Mouse (Mus musculus) liver, embryonic 12.5 days (tissue): Measurements from ENCODE around the gene Pcif1. TPM values are rescaled to one million over a fixed set of nuclear protein-coding genes. Genes with fewer than 3 reads are reported as not detected.

ENCODE experiments used
- ATAC-seq: fragments of 200-750 bp; cut with Nextera tagmentation; 2 replicates; pipeline ENCODE4 v1.8.0; 2017; ENCODE audit warnings: moderate number of reproducible peaks, mild to moderate bottlenecking, moderate library complexity
- H3K27ac ChIP-seq: fragments of 300-500 bp; sonication (generic); 2 replicates; pipeline ENCODE4 v1.5.1; 2016; ENCODE audit warnings: mild to moderate bottlenecking
- H3K27me3 ChIP-seq: fragments of 300-500 bp; sonication (generic); replicated peaks from 2 replicates; pipeline ENCODE4 v1.6.1; 2016; ENCODE audit warnings: mild to moderate bottlenecking, moderate library complexity
- H3K36me3 ChIP-seq: fragments of 300-500 bp; sonication (generic); 2 replicates; pipeline ENCODE4 v1.6.1; 2016; ENCODE audit warnings: mild to moderate bottlenecking, moderate library complexity
- H3K4me1 ChIP-seq: fragments of 300-500 bp; sonication (generic); 2 replicates; pipeline ENCODE4 v1.6.1; 2016
- H3K4me2 ChIP-seq: fragments of 300-500 bp; sonication (generic); 2 replicates; pipeline ENCODE4 v1.6.1; 2016; ENCODE audit warnings: mild to moderate bottlenecking, moderate library complexity
- H3K4me3 ChIP-seq: fragments of 300-500 bp; sonication (generic); 2 replicates; pipeline ENCODE4 v1.5.1; 2016; ENCODE audit warnings: mild to moderate bottlenecking, moderate library complexity
- H3K9ac ChIP-seq: fragments of 300-500 bp; sonication (generic); 2 replicates; pipeline ENCODE4 v1.6.1; 2016; ENCODE audit warnings: mild to moderate bottlenecking, moderate library complexity
- H3K9me3 ChIP-seq: fragments of 300-500 bp; sonication (generic); replicated peaks from 2 replicates; pipeline ENCODE4 v1.6.1; 2016; ENCODE audit warnings: mild to moderate bottlenecking, moderate library complexity
- WGBS: fragments of 180-500 bp; shearing (Covaris S2); methylation state at CpG from one replicate; pipeline ENCODE4 v1.1.7; 2016; ENCODE audit not compliant: insufficient replicate concordance; 5-methylcytosine and 5-hydroxymethylcytosine counted together
- polyA plus RNA-seq: library from polyadenylated mRNA; unstranded; fragments of >200 nt; fragmentation: Nextera tagmentation; extraction: Ambion mirVana; gene quantifications from 2 replicates; pipeline ENCODE4 v1.2.1, GENCODE M21; 2016

The Pcif1 gene
- polyA plus RNA-seq, 1 experiment from 2014 or later, result 48.6 TPM

DNA sequence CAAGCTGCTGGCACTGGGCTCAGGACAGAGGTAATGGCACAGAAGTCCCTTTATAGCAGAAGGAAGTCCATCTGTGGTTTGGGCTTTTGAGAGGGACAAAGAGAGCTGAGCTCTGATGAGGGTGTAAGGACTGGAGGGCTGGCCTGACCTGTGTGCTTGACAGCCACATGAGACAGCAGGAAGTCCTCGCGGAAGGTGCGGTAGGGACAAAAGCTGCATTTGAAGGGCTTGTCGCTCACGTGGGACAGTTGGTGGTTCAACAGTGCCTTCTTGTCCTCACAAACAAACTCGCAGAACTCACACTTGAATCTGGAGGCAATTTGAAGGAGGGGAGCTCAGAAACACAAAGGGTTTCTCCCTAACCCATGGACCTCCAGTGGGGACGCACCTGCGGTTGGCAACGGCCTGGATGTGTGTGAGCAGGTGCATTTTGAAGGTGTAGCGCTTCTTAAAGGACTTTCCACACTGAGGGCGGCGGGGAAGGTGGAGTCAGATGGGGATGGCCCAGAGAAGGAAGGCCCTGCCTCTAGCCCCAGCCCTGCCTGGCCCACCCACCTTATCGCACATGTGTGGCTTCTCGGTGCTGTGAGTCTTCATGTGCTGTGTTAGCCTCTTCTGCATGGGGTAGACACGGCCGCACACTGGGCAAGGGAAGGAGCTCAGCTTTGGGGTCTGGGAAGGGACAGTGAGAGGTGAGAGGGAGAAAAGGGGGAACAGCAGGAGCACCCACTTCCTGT is 20.8 kb downstream of the Pcif1 start:
- Histone ChIP-seq H3K36me3 (peaks cover 100% of the 10 kb centered on the region), H3K9ac (no peak overlapping the region), H3K27ac (no peak overlapping the region), H3K27me3 (no peaks in the 10 kb centered on the region), H3K4me1 (peaks cover 7% of the 10 kb centered on the region), H3K9me3 (no peaks in the 10 kb centered on the region), H3K4me2 (no peak overlapping the region), H3K4me3 (no peak overlapping the region)
- ATAC-seq, result peak; percentile 46; the same call in 1 of the 2 replicates
- WGBS, result 79% methylated on average over 16 of the region's 16 CpGs

DNA sequence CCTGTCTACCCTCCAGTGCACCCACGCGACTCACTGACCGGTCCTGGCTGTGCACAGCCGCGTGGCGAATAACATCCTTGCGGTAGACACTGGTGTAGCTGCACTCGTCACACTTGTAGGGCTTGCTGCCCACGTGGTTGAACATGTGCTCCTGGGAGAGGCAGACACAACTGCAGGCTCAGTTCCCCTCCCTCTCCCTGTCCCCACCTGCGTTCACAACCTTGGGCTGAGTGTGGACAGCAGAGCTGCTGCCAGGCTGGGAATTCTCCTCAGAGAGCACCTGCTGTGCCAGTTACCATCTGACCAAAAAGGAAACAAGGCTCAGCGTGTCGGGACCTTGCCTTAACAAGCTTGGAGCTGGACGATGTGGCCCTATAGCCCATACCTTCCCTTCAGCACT is 22.3 kb downstream of the Pcif1 start:
- no peaks in the 10 kb centered on the region for H3K27me3 ChIP-seq
- peaks cover 5% of the 10 kb centered on the region for H3K9me3 ChIP-seq
- peaks cover 100% of the 10 kb centered on the region for H3K36me3 ChIP-seq
- H3K27ac ChIP-seq, result no peak overlapping the region
- H3K4me1 ChIP-seq, result peaks cover 12% of the 10 kb centered on the region
- H3K4me3 ChIP-seq, result no peak overlapping the region
- 84% methylated on average over 13 of the region's 13 CpGs for WGBS
- no peak overlapping the region for H3K4me2 ChIP-seq
- 0 out of 2 replicates have a peak, but pooled peaks have one; percentile 2 for ATAC-seq
- no peak overlapping the region for H3K9ac ChIP-seq

DNA sequence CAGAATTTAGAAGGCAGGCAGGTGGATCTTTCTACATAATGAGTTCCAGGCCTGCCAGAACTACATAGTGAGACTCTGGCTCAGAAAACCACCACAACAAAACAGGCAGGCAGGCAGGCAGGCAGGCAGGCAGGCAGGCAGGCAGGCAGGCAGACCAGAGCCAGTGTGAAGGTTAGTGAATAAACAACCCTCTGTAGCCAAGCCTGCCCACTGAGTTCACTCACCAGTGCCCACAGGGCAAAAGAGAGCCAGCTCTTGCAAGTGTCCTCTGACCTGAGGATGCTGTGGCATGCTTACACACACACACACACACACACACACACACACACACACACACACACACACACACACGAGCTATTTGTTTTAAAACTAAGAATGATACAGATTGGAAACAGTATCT is 24.4 kb downstream of the Pcif1 start:
- no peak overlapping the region for H3K4me3 ChIP-seq
- no peak overlapping the region for H3K27ac ChIP-seq
- 64% methylated on average over 1 of the region's 1 CpGs for WGBS
- H3K9me3 ChIP-seq, result peaks cover 9% of the 10 kb centered on the region
- H3K9ac ChIP-seq, result no peak overlapping the region
- ATAC-seq, result no peak
- H3K36me3 ChIP-seq, result peaks cover 100% of the 10 kb centered on the region
- H3K4me2 ChIP-seq, result no peak overlapping the region
- H3K27me3 ChIP-seq, result no peaks in the 10 kb centered on the region
- peaks cover 12% of the 10 kb centered on the region for H3K4me1 ChIP-seq

DNA sequence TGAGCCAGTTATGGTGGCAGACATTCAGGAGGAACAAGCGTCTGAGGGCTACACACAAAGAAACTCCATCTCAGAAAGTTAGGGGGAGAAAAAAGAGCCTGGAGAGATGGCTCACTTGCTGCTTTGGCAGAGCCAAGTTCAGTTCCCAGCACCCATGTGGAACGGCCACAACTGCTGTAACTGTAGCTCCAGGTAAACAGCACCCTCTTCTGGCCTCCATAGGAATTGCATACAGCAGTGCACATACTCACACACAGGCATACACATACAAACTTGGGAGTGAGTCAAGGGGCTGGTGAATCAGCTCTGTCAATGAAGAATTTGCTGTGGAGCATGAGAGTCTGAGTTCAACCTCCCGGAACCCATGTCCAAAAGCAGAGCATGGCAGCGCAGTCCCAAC is 27.0 kb downstream of the Pcif1 start:
- Histone ChIP-seq H3K27ac (no peak overlapping the region), H3K4me2 (no peak overlapping the region), H3K27me3 (no peaks in the 10 kb centered on the region), H3K9me3 (peaks cover 9% of the 10 kb centered on the region), H3K4me3 (no peak overlapping the region), H3K9ac (no peak overlapping the region), H3K36me3 (peaks cover 85% of the 10 kb centered on the region), H3K4me1 (peaks cover 23% of the 10 kb centered on the region)
- no peak for ATAC-seq
- 94% methylated on average over 4 of the region's 4 CpGs for WGBS

DNA sequence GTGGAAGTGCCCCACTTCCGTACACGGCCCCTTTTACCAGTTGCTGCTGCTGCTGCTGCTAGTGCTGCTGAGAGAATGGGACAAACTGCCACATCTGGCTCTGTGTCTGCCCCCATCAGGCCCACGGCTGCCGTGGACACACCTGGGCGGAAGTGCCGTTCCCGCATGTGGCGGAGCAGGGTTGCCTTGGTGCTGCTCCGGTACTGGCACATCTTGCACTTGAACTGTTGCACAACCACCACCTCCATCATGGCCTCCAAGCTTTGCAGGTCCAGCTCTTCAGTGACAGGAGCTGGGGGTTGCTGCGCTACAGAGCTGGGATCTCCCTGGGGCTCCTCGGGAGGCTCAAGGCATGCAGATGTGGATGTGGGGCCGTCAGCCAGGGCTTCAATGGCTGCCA is 28.4 kb downstream of the Pcif1 start:
- no peak for ATAC-seq
- H3K4me2 ChIP-seq, result no peak overlapping the region

DNA sequence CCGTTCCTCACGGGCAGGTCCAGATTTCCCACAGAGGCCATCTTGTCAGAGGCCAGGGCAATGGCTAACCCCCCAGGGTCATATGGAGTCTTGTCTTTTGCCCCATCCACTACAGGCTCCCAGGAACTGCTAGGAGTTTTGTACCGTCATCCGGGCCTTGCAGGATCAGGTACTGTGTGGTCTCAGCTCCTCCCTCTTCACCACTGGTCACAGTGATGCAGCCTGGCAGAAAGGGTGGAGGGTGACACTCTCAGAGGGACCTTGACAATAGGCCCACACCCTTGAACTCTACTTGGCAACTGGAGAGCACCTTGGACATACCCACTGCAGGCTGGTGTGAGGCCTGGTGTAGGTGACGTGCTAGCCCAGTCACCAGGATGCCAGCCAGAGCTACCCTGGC is 28.9 kb downstream of the Pcif1 start:
- Histone ChIP-seq H3K4me1 (peaks cover 33% of the 10 kb centered on the region), H3K27ac (no peak overlapping the region), H3K36me3 (peaks cover 65% of the 10 kb centered on the region), H3K9ac (no peak overlapping the region), H3K27me3 (no peaks in the 10 kb centered on the region), H3K9me3 (peaks cover 9% of the 10 kb centered on the region), H3K4me3 (no peak overlapping the region), H3K4me2 (no peak overlapping the region)
- ATAC-seq, result no peak
- WGBS, result 91% methylated on average over 5 of the region's 5 CpGs

More for the DNA sequence above, 28.4 kb downstream of the Pcif1 start:
- Histone ChIP-seq H3K27ac (no peak overlapping the region), H3K4me1 (peaks cover 29% of the 10 kb centered on the region), H3K9me3 (peaks cover 9% of the 10 kb centered on the region), H3K4me3 (no peak overlapping the region), H3K27me3 (no peaks in the 10 kb centered on the region), H3K36me3 (peaks cover 70% of the 10 kb centered on the region), H3K9ac (no peak overlapping the region)
- WGBS, result 91% methylated on average over 12 of the region's 12 CpGs

DNA sequence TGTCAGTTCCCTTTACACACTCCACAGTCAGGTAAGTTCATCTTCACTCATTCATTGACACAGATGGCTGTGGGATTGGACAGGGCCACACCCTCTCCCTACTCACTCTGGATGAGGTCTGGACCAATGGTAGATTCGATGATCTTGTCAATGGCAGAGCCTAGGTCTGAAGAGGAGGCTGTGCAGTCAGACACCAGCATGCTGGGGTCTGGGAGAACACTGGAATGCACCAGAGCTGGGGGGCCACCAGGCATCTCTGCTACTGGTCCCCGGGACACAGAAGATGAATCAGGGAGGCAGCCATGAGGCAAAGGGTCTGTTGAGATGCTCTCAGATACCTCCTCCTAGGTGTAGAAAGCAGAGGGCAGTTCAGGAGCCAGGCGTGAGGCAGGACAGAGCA is 30.0 kb downstream of the Pcif1 start:
- Histone ChIP-seq H3K4me1 (peaks cover 44% of the 10 kb centered on the region), H3K36me3 (peaks cover 58% of the 10 kb centered on the region), H3K9ac (peak overlapping the region; percentile 89; the same call in 1 of the 2 replicates), H3K4me2 (peak overlapping the region; percentile 89), H3K4me3 (peak overlapping the region; percentile 84; the same call in 1 of the 2 replicates), H3K27ac (peak overlapping the region; percentile 93; the same call in 1 of the 2 replicates), H3K27me3 (no peaks in the 10 kb centered on the region), H3K9me3 (peaks cover 9% of the 10 kb centered on the region)
- WGBS, result 87% methylated on average over 3 of the region's 3 CpGs
- ATAC-seq, result no peak

DNA sequence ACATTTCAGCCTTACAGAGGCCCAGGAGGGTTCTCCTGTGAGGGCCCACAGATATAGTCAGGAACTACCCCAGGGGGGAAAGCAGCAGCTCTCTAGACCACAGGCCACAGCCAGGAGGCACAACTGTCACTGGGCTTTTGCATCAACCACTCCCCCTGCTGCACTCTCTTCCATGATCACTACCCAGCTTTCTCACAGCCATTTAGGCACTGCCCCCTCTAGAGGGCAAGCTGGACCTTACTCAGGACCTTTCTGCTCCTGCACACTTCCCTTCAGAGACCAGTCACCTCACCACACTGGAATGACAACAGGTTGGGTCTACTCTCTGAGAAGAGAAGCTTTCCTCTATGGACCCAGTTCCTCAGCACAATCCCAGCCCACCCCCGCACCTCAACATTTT is 30.4 kb downstream of the Pcif1 start:
- peaks cover 54% of the 10 kb centered on the region for H3K36me3 ChIP-seq
- H3K27me3 ChIP-seq, result no peaks in the 10 kb centered on the region
- H3K4me1 ChIP-seq, result peaks cover 47% of the 10 kb centered on the region
- peak overlapping the region; percentile 84 for H3K4me3 ChIP-seq
- peaks cover 9% of the 10 kb centered on the region for H3K9me3 ChIP-seq
- 69% methylated on average over 1 of the region's 1 CpGs for WGBS
- H3K27ac ChIP-seq, result peak overlapping the region; percentile 93
- H3K4me2 ChIP-seq, result peak overlapping the region; percentile 89
- peak overlapping the region; percentile 89 for H3K9ac ChIP-seq
- ATAC-seq, result no peak

DNA sequence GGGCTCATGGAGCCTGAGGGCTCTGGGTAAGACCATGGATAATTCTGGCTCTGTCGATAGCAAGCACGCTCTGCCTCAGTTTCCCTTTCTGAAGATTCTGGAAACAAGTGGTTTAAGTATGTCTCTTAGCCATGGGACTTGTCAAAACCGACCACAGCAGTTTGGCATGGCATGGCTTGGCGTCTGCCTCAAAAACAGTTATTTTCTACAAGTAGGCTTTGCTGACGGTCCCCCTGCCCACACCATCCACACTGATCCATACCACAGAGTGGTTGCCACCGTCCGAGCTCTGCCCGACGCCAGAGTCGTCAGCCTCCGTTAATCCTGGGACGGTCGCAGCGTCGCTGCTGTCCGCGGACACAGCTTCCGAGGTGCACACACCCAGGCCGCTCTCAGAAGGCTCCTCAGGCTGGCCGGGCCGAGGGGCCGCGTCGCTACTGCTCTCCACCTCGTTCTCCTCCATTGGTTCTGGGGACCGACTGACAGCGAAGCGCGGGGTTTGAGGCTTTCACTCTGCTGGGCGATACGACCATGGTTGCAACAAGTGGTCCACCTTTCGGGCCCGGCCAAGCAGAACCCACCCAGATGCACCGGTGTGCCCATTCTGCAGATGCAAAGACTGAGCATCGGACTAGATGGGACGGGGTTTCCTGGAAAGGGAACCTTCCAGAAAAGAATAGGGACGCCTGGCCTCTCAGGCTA is 31.4 kb downstream of the Pcif1 start:
- peak; percentile 52 for ATAC-seq
- WGBS, result 3% methylated on average over 37 of the region's 37 CpGs

DNA sequence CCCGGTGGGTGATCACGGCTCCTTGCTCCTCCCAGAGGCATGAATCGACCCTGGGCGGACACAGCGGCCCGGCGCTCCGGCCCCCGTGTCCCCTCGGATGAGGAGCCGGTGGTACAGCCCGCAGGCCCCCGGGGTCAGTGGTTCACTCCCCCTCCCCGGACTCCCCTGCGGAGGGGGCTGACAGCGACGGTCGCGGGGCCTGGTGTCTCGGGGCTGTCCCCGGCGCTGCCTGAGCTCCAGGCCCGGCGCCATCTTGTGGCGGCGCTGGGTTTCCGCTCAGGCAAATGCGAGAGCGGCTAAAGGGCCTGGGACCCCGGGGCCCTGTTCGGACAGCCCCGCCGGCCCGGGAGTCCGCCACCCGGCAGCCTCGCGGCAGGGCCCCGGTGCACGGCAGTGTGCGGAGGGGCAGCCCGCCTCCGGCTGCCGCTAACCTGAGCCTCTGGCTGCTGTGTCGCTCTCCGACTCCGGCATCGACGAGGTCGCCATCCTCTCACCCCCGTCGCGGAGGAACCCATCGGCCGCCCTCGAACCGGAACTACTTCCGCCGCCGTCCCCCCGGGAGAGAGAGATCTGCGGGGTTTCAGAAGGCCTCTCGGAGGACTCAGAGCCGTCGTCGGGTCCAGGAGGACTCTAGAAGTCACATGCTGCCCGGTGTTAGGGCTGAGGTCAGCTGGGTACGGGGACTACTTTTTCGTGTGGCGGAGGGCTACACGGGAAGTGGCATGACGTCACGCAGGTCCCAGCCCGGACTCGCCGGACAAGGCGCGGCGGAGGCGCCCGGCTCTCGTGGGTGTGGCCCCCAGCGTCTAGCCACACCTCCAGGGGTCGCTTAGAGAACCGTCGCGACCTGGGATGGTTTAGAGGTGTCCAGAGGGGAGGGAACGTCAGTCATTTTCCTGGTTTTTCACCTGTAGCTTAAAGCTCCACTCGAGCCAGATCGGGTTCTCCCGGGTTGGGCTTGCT is 32.3 kb downstream of the Pcif1 start, which contains the start of gene Zfp335:
Zfp335 (minus strand) TSS at position 672 of the 963 bp plus-strand sequence.
- peak; percentile 83 for ATAC-seq
- Histone ChIP-seq H3K9ac (peak within 1 kb of the TSS; percentile 89), H3K4me2 (peak within 1 kb of the TSS; percentile 89), H3K36me3 (peaks cover 39% of the 10 kb centered on the region), H3K4me3 (peak within 1 kb of the TSS; percentile 84), H3K4me1 (peaks cover 43% of the 10 kb centered on the region), H3K9me3 (peaks cover 4% of the 10 kb centered on the region), H3K27ac (peak within 1 kb of the TSS; percentile 93), H3K27me3 (no peaks in the 10 kb centered on the region)
- under 1% methylated on average over 91 of the region's 91 CpGs for WGBS

More for the DNA sequence above, 31.4 kb downstream of the Pcif1 start:
- Histone ChIP-seq H3K4me3 (peak overlapping the region; percentile 84), H3K27ac (peak overlapping the region; percentile 93), H3K9ac (peak overlapping the region; percentile 89), H3K4me2 (peak overlapping the region; percentile 89), H3K27me3 (no peaks in the 10 kb centered on the region), H3K36me3 (peaks cover 47% of the 10 kb centered on the region), H3K9me3 (peaks cover 9% of the 10 kb centered on the region), H3K4me1 (peaks cover 43% of the 10 kb centered on the region)

DNA sequence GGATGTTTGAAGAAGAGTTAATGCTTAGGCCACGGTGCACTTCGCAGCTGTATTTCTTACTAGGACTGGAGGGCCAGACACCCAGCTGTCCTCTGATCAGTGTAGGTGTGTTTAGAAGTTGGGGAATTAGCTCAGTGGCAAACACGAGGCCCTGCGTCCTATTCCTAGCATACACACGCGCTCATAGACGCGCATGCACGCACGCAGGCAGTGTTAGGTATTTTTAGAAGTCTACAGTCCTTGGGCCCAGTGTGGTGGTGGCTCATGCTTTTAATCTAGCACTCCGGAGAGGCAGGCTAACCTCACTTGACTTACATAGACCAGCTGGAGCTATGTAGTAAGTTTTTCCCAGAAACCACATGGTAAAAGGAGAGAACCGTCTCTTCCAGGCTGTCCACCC is 33.0 kb downstream of the Pcif1 start:
- H3K4me3 ChIP-seq, result peak overlapping the region; percentile 84
- WGBS, result 8% methylated on average over 12 of the region's 12 CpGs
- H3K4me1 ChIP-seq, result peaks cover 43% of the 10 kb centered on the region
- peaks cover 31% of the 10 kb centered on the region for H3K36me3 ChIP-seq
- H3K27ac ChIP-seq, result peak overlapping the region; percentile 93
- peak overlapping the region; percentile 89 for H3K4me2 ChIP-seq
- H3K9ac ChIP-seq, result peak overlapping the region; percentile 89
- H3K27me3 ChIP-seq, result no peaks in the 10 kb centered on the region
- ATAC-seq, result peak; percentile 44
- H3K9me3 ChIP-seq, result no peaks in the 10 kb centered on the region
